ENCODE assay signal across 8 mouse cellular contexts in the genomic region with DNA sequence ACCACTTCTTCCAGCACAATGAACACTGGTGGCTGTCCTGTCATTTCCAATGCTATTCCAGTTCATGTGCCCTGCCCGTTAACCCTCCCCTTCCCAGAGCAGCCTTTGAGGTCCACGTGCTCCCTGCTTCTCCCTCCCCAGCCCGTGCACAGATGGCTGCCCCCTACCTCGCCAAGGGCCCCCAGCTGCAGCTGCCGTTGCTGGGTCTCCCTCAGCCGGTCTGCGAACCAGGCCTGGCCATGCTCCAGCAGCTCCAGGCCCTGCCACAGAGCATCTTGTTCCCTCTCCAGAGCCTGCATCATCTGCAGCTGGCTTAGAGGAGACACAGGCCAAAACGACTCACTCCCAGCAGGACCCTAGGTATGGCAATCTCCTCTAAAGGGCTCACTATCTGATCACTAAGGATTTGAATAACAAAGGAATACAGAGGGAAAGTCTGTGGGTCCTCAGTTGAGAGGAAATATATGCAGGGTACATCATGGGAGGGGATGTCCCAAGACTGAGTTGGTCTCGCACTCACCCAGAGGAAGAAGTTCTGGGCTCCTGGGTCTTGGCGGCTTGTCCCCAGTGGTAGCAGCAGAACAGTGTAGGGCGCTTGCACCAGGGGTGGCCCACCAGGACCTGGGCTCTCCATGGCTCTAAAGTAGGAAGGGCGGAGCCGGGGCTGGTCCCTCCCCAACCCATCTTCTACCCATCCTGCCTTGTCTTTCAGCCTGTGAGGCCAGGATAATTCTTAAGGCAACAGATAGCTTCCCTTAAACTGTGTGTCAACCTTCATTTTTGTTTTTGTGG. TPM values are rescaled to one million over a fixed set of nuclear protein-coding genes. Genes with fewer than 3 reads are reported as not detected.
A peak's percentile ranks its signal among the peaks of the same experiment; 100 is the strongest.
DNase-seq lines count a peak whose midpoint lies in the region; ATAC-seq lines count a peak whose summit lies in the region.

Gene Sapcd1, minus strand, starts transcription at position 740 of the 792 bp plus-strand sequence.

- peak within 1 kb of the TSS; percentile 80 for H3K27ac ChIP-seq in kidney, embryonic 15.5 days
- H3K27ac ChIP-seq in embryonic facial prominence, embryonic 15.5 days (replicated peaks) = peak within 1 kb of the TSS; percentile 74
- H3K27ac ChIP-seq in intestine, embryonic 15.5 days = peak within 1 kb of the TSS; percentile 54
- H3K27ac ChIP-seq in midbrain, embryonic 12.5 days (replicated peaks) = peak within 1 kb of the TSS; percentile 58

- no peaks in the 10 kb centered on the region for H3K36me3 ChIP-seq in kidney, embryonic 15.5 days
- no peaks in the 10 kb centered on the region for H3K36me3 ChIP-seq in embryonic facial prominence, embryonic 15.5 days
- H3K36me3 ChIP-seq in intestine, embryonic 15.5 days = no peaks in the 10 kb centered on the region
- no peaks in the 10 kb centered on the region for H3K36me3 ChIP-seq in midbrain, embryonic 12.5 days

- peak within 1 kb of the TSS; percentile 12; the same call in 1 of the 2 replicates for H3K4me3 ChIP-seq in kidney, embryonic 15.5 days (replicated peaks)
- peak within 1 kb of the TSS; percentile 16 for H3K4me3 ChIP-seq in embryonic facial prominence, embryonic 15.5 days (replicated peaks)
- 0 out of 2 replicates have a peak within 1 kb of the TSS, but pooled peaks have one; percentile 10 for H3K4me3 ChIP-seq in intestine, embryonic 15.5 days (replicated peaks)
- H3K4me3 ChIP-seq in midbrain, embryonic 12.5 days = 0 out of 2 replicates have a peak within 1 kb of the TSS, but pooled peaks have one; percentile 0

- peak within 1 kb of the TSS; percentile 28; the same call in 1 of the 2 replicates for H3K4me2 ChIP-seq in kidney, embryonic 15.5 days
- peak within 1 kb of the TSS; percentile 34 for H3K4me2 ChIP-seq in embryonic facial prominence, embryonic 15.5 days (replicated peaks)
- H3K4me2 ChIP-seq in intestine, embryonic 15.5 days (replicated peaks) = peak within 1 kb of the TSS; percentile 44
- H3K4me2 ChIP-seq in midbrain, embryonic 12.5 days (replicated peaks) = peak within 1 kb of the TSS; percentile 30

- no peaks in the 10 kb centered on the region for H3K27me3 ChIP-seq in kidney, embryonic 15.5 days
- no peaks in the 10 kb centered on the region for H3K27me3 ChIP-seq in embryonic facial prominence, embryonic 15.5 days
- no peaks in the 10 kb centered on the region for H3K27me3 ChIP-seq in intestine, embryonic 15.5 days (replicated peaks)
- H3K27me3 ChIP-seq in midbrain, embryonic 12.5 days = no peaks in the 10 kb centered on the region; the same call in 1 of the 2 replicates

- H3K9me3 ChIP-seq in kidney, embryonic 15.5 days (replicated peaks) = no peaks in the 10 kb centered on the region
- H3K9me3 ChIP-seq in embryonic facial prominence, embryonic 15.5 days (replicated peaks) = no peaks in the 10 kb centered on the region
- no peaks in the 10 kb centered on the region for H3K9me3 ChIP-seq in intestine, embryonic 15.5 days
- no peaks in the 10 kb centered on the region for H3K9me3 ChIP-seq in midbrain, embryonic 12.5 days

- no peak within 1 kb of the TSS for H3K9ac ChIP-seq in kidney, embryonic 15.5 days
- H3K9ac ChIP-seq in embryonic facial prominence, embryonic 15.5 days = peak within 1 kb of the TSS; percentile 27; the same call in 1 of the 2 replicates
- 0 out of 2 replicates have a peak within 1 kb of the TSS, but pooled peaks have one; percentile 26 for H3K9ac ChIP-seq in intestine, embryonic 15.5 days
- no peak within 1 kb of the TSS for H3K9ac ChIP-seq in midbrain, embryonic 12.5 days (replicated peaks)

- DNase-seq in kidney, postnatal 36 days = no peak
- peak; percentile 71 for DNase-seq in MEL-GATA-1-ER (ENCODE audit: extremely low read depth, low read depth)
- DNase-seq in ovary, adult 18-20 months (ENCODE audit: low spot score) = no peak

- peak; percentile 34 for ATAC-seq in kidney, embryonic 15.5 days (replicated peaks; ENCODE audit: low FRiP score)
- peak; percentile 83 for ATAC-seq in embryonic facial prominence, embryonic 15.5 days (ENCODE audit: insufficient number of reproducible peaks, low FRiP score, low TSS enrichment, low read depth)
- peak; percentile 66 for ATAC-seq in intestine, embryonic 15.5 days
- ATAC-seq in midbrain, embryonic 12.5 days (ENCODE audit: low FRiP score, low read depth) = peak; percentile 76
- no peak for ATAC-seq in erythroid progenitor cell, adult 5-6 weeks (replicated peaks; ENCODE audit: low FRiP score, poor library complexity, severe bottlenecking)

- 37% methylated on average over 13 of the region's 13 CpGs for WGBS in kidney, embryonic 15.5 days
- 27% methylated on average over 13 of the region's 13 CpGs for WGBS in embryonic facial prominence, embryonic 15.5 days
- 42% methylated on average over 13 of the region's 13 CpGs for WGBS in intestine, embryonic 15.5 days
- 29% methylated on average over 13 of the region's 13 CpGs for WGBS in midbrain, embryonic 12.5 days

- H3K4me1 ChIP-seq in kidney, embryonic 15.5 days = peaks cover 51% of the 10 kb centered on the region
- H3K4me1 ChIP-seq in embryonic facial prominence, embryonic 15.5 days = peaks cover 52% of the 10 kb centered on the region
- peaks cover 46% of the 10 kb centered on the region for H3K4me1 ChIP-seq in intestine, embryonic 15.5 days (replicated peaks)
- peaks cover 30% of the 10 kb centered on the region for H3K4me1 ChIP-seq in midbrain, embryonic 12.5 days

RNA-seq across cellular contexts. Expression of gene Sapcd1, which starts in this region (rescaled TPM):
- 6.2 and 6.8 TPM in 2 replicates for polyA plus RNA-seq in kidney, embryonic 15.5 days (2015; fragmentation: Nextera tagmentation; extraction: Ambion mirVana)
- polyA plus RNA-seq in embryonic facial prominence, embryonic 15.5 days (2015; fragmentation: Nextera tagmentation; extraction: Ambion mirVana) = 21.5 and 23.4 TPM in 2 replicates
- polyA plus RNA-seq in intestine, embryonic 15.5 days (2015; fragmentation: Nextera tagmentation; extraction: Ambion mirVana) = 11.4 and 13.5 TPM in 2 replicates
- polyA plus RNA-seq in midbrain, embryonic 12.5 days (2016; fragmentation: Nextera tagmentation; extraction: Ambion mirVana) = 5.2 and 6.8 TPM in 2 replicates
- total RNA-seq in erythroid progenitor cell, adult 5-6 weeks (2015; ENCODE audit: low replicate concordance) = 1.7 and 10.8 TPM in 2 replicates
- 1.4 TPM in 1 of 2 replicates, not detected in the other for total RNA-seq in erythroid progenitor cell, adult 5-6 weeks (2017; ENCODE audit: low replicate concordance)

Comparison
In these comparisons a context has a peak if more than half of its experiments do, and no peak if none do; other contexts are left out.
1. H3K9ac ChIP-seq: peak in embryonic facial prominence, embryonic 15.5 days (single experiment) and intestine, embryonic 15.5 days (single experiment); none in kidney, embryonic 15.5 days (single experiment) and midbrain, embryonic 12.5 days (single experiment).
2. Peak in every context shown above with its lines, with median percentiles within 50 percentile points of each other: H3K27ac ChIP-seq, H3K4me2 ChIP-seq and H3K4me3 ChIP-seq.